Mouse (Mus musculus) heart, postnatal 36 days (tissue): Measurements from ENCODE around the gene Usp7. TPM values are rescaled to one million over a fixed set of nuclear protein-coding genes. Genes with fewer than 3 reads are reported as not detected.

Experiments
- DNase-seq, 2 experiments: peaks; one replicate each; pipeline ENCODE4 v3.0.0; 2021 to 2022
- intact Hi-C: fragments of 180-260 bp; cut with DNase I; formaldehyde crosslinking; loops from one replicate; pipeline ENCODE4 v1.15.1; 2025
- total RNA-seq, 2 experiments: library from RNA; stranded (reverse); gene quantifications; 2 replicates each; pipeline ENCODE4 v1.2.3; 2021

Usp7 gene
- total RNA-seq, 2 experiments from 2014 or later, result 49.3 to 50.9 TPM

- intact Hi-C loops, result no loop called here
- no peak for DNase-seq
Measured at GRCm38 (mm10) chr16:8731630-8732029, 60.5 kb downstream of the Usp7 start.

GRCm38 (mm10) chr16:8728111-8728748 is 63.9 kb downstream of the Usp7 start:
- DNase-seq, result no peak
- intact Hi-C loops, result no loop called here

GRCm38 (mm10) chr16:8725807-8726206 is 66.3 kb downstream of the Usp7 start:
- DNase-seq, result no peak
- intact Hi-C loops, result no loop called here

- DNase-seq, result no peak
Measured at GRCm38 (mm10) chr16:8724031-8724430, 68.1 kb downstream of the Usp7 start.

GRCm38 (mm10) chr16:8720447-8720846 is 71.7 kb downstream of the Usp7 start:
- intact Hi-C loops, result no loop called here
- no peak for DNase-seq

More at GRCm38 (mm10) chr16:8724031-8724430, 68.1 kb downstream of the Usp7 start:
- intact Hi-C loops, result no loop called here

- intact Hi-C loops, result no loop called here
- DNase-seq, result no peak
Measured at GRCm38 (mm10) chr16:8717744-8718143, 74.4 kb downstream of the Usp7 start.

GRCm38 (mm10) chr16:8716300-8716699 is 75.8 kb downstream of the Usp7 start:
- intact Hi-C loops, result no loop called here
- DNase-seq, result no peak

- intact Hi-C loops, result no loop called here
- DNase-seq, result peak; percentile 31
Measured at GRCm38 (mm10) chr16:8715513-8716080, 76.5 kb downstream of the Usp7 start.

- no peak for DNase-seq
Measured at GRCm38 (mm10) chr16:8714851-8715250, 77.3 kb downstream of the Usp7 start.

GRCm38 (mm10) chr16:8711998-8712397 is 80.1 kb downstream of the Usp7 start:
- no peak for DNase-seq
- intact Hi-C loops, result no loop called here

More at GRCm38 (mm10) chr16:8714851-8715250, 77.3 kb downstream of the Usp7 start:
- intact Hi-C loops, result no loop called here

GRCm38 (mm10) chr16:8700586-8700985 is 91.5 kb downstream of the Usp7 start:
- no peak for DNase-seq
- intact Hi-C loops, result no loop called here

- DNase-seq, result no peak
- intact Hi-C loops, result no loop called here
Measured at GRCm38 (mm10) chr16:8699556-8699955, 92.6 kb downstream of the Usp7 start.

- intact Hi-C loops, result no loop called here
- DNase-seq, result no peak
Measured at GRCm38 (mm10) chr16:8691206-8691605, 100.9 kb downstream of the Usp7 start.

- intact Hi-C loops, result no loop called here
- peak; percentile 34 to 53 for DNase-seq
Measured at GRCm38 (mm10) chr16:8689979-8690656, 102.0 kb downstream of the Usp7 start.

- no peak for DNase-seq
- intact Hi-C loops, result no loop called here
Measured at GRCm38 (mm10) chr16:8687559-8688112, 104.5 kb downstream of the Usp7 start.

- no peak for DNase-seq
Measured at GRCm38 (mm10) chr16:8686871-8687535, 105.1 kb downstream of the Usp7 start.

GRCm38 (mm10) chr16:8686121-8686870 is 105.8 kb downstream of the Usp7 start:
- intact Hi-C loops, result loop anchor here (1.0 kb wide), 2 partner anchors 83 to 183 kb away; no protein-coding TSS in a partner anchor
- DNase-seq, result peak; percentile 80

More at GRCm38 (mm10) chr16:8686871-8687535, 105.1 kb downstream of the Usp7 start:
- intact Hi-C loops, result loop anchor here (1.0 kb wide), 2 partner anchors 82 to 182 kb away; no protein-coding TSS in a partner anchor

- no peak for DNase-seq
- intact Hi-C loops, result no loop called here
Measured at GRCm38 (mm10) chr16:8685087-8685486, 107.0 kb downstream of the Usp7 start.

GRCm38 (mm10) chr16:8680470-8680869 is 111.6 kb downstream of the Usp7 start, which contains the start of gene Gm5767:
Gm5767 (plus strand) TSS chr16:8680770.
- no peak for DNase-seq
- intact Hi-C loops, result no loop called here

GRCm38 (mm10) chr16:8679780-8680179 is 112.3 kb downstream of the Usp7 start:
- intact Hi-C loops, result no loop called here
- no peak for DNase-seq
